Mouse (Mus musculus) bone marrow, adult 2 months (tissue): ENCODE data around the gene Stom.

Experiments used
- CTCF ChIP-seq: fragments of 200-500 bp; IDR thresholded peaks from 2 replicates; pipeline ENCODE4 v1.5.1; 2011; ENCODE audit warnings: low read length, control low read depth; ENCODE audit not compliant: control insufficient read depth, insufficient read depth
- POLR2A ChIP-seq: fragments of 200-500 bp; IDR thresholded peaks from 2 replicates; pipeline ENCODE4 v1.6.1; 2011; ENCODE audit warnings: low read depth, mild to moderate bottlenecking, control low read depth, low read length, borderline replicate concordance; ENCODE audit not compliant: control insufficient read depth

GRCm38 (mm10) chr2:35367629-35368028 is 30.9 kb upstream of the Stom start, which contains the start of gene 4930568D16Rik:
- no peak for TF ChIP-seq CTCF
- no peak for TF ChIP-seq POLR2A
